Mouse (Mus musculus) cerebellum, adult 8-10 months (tissue): ENCODE measurements at regions not wholly inside any gene's neighbourhood (a gene's known extent, or its start where the extent isn't known, plus 50 kb on each side); places are given as distances from the start of the nearest gene placed in this dataset.

Experiments
- DNase-seq: peaks from one replicate; pipeline ENCODE4 v3.0.0; 2022

DNA sequence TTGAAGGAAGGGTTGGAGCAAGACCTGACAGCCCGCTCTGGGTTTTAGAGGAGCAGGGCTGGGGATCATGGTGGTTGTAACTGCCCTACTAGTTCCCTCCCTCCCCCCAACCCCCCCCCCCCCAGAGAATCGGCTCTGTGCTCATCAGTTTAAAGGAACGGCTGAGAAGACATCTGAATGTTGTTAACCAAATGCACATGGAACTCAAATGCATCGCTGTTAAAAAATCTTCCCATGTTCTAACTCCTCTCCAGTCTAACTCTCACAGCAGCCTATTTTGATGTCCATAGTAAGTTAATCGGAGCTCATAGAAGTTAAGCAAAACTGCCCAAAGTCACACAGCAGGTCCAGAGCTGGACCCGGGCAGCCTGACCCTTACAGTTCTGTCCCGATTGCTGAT is 143.1 kb downstream of the Vegfa start:
- no peak for DNase-seq

DNA sequence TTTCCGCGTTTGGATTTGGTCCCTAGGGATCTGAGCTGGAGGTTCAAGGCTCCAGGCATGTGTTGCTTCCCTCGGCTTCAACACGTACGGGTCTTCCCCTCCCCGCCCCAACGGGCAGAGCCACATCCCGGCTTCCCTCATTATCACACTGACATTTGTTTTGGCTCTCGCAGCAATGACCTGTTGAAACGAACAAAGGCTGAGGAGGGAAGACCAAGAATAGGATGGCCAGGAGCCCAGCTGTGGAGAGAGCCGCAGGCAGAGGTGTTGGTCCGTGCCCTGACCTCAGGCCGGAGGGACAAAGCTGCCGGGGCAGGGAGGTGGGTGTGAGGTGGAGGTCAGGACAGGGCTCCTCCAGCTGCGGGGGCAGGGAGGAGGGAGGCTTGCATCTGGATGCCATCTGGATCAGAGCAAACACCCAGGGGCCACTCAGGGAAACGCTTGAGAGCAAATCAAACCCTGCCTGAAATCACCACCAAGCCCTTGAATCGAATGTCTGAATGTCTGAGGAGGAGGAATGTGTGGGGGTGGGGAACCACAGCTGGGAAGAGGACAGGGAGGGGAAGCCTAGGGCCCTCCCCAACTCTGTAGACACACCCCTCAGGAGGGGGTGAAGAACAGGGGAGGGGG is 145.6 kb downstream of the Vegfa start:
- DNase-seq, result no peak

DNA sequence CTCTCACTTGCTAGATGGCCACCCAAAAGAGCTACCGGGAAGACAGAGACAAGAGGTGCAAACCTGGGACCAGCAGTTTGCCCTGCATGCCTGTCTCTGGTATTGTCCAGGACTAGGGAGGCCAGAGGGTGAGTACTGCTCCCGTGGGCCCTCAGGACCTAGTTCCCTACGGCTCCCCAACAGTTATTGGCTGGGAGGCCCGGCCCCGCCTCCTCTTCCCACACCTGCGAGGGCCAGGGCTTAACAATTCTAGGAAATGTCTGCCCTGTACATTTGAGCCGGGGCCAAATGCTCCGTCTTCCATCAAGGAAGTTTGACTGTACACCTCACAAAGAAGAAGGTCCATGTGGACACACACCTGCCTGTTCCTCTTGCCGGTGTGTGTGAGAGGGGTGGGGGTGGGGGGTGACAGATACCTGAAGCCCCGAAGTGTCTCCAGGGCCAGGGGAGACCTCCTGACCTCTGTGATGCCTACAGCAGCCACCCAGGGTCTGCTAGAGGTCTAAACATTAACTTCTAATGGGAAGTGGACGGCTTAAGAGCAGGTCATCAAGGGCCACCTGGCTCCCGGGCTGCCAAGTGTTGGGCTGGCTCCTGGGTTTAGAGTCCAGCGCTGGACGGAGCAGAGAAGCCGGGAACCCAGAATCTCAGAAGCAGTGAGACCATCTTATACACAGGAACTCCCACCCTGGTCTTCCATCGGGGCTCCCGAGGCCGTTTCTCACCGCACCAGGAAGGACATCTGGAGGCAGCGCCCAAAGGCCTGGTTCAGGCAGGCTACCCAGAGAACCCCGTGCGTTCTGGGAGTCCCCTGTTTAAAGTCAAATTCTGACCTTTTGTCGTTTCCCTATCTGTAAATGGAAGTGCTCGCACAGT is 146.5 kb downstream of the Vegfa start:
- no peak for DNase-seq

DNA sequence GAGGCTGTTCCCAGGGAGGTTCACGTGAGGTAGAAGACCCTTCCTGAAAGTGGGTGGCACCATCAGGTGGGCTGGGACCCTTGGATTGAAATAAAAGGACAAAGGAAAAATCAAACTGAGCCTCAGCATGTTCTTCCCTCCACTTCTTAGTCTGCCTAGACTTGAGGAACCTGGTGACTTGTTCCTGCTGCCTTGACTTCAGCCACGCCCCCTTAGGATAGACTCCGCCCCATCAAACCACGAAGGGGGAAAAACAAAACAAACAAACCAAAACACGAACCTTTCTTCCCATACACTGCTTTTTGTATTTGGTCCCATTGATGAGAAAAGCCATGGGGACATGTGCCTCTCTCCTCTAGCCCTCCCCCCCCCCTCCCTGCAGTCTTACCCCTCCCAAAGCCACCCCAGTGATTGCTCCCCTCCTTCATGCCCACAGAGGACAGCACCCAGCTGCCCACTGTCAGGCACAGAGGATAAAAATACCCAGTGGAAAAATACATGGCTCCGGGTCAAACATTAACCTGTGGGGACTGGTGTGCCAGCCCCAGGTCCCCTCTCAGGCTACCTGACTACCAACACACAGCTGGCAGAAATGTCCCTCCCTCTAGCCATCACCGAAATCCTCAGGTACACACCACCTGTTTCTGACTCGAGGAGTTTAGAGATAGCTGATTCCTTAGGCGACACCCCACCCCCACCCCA is 148.0 kb downstream of the Vegfa start:
- no peak for DNase-seq

DNA sequence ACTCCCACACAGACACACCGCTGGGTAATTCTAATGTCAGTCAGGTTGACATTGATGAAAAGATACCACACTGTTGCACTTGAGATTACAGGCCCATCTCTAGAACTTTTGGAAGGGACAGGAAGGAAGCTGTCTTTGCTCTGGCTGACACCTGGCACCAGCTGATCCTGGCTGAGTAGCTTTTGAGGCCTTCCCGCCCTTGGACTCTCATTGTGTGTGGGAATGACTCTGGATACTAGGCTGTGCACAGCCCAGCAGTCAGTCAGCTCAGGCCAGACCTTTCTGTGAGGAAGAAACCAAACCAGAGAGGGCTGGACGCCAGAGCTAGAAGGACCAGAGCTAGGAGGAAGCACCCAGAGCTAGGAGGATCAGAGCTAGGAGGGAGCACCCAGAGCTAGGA is 149.0 kb upstream of the 1600014C23Rik start:
- no peak for DNase-seq

DNA sequence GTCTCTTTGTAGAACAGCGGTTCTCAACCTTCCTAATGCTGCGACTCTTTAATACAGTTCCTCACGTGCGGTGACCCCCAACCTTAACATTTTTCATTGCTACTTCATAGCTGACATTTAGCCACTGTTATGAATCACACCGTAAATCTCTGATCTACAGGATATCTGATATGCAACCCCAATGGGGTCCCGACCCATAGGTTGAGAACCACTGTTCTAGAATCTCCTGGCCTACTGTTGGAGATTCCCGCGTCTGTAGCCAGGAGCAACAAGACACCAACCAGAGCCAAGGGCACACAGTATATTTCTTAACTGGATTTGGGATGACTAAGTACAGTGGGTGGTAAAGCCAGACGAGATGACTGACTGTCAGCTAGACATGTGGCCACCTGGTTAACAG is 147.6 kb upstream of the 1600014C23Rik start:
- no peak for DNase-seq

DNA sequence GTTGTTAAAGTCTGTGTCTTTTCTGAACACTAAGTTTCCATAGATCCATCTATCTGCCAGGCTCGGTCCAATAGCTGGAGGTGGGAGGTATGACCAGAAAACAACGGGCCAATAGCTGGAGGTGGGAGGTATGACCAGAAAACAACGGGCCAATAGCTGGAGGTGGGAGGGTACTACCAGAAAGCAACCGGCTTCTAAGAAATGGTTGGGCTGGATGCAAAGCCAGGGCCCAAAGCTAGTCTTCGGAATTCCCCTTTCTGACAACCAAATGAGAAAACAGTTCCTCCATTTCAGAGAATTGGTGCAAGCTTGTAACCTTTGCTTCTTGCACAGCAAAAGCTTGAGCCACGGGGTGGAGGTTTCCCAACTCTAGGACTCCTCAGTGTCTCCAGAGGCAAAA is 147.1 kb upstream of the 1600014C23Rik start:
- DNase-seq, result no peak

DNA sequence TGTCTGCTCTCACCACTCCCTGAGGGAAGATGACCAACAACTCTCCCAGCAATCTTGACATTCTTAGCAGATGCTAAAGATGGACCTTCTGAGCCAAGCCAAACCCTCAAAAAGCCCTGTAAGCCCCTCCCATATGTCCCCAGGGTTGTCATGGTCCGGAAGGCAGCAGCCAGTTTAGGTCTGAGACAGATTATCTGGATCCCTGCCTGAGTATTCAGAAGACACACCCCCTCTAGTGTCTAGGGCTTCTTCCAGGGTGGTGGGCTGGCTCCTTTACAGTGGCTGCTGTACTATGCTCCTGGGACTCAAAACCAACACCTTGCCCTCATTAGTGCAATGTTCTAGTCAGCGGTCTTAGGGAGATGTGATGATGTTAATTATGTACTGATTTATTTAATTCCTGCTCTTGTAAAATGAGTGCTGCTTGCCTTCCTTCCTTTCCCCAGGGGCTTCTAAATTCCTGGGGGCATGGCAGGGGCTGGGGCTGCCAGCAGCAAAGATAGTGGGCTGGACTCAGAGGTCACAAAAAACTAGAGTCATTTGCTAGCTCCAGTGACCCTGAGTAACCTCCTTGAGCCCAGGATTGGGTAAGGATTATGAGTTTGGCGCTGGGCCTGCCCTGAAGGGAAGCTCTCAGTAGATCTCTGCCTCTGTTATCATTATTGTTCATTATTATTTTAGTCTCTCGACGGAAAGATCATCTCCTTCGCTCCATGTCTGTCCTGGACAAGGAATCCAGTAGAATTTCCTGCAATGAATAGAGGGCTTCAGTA is 146.0 kb upstream of the 1600014C23Rik start:
- DNase-seq, result no peak

DNA sequence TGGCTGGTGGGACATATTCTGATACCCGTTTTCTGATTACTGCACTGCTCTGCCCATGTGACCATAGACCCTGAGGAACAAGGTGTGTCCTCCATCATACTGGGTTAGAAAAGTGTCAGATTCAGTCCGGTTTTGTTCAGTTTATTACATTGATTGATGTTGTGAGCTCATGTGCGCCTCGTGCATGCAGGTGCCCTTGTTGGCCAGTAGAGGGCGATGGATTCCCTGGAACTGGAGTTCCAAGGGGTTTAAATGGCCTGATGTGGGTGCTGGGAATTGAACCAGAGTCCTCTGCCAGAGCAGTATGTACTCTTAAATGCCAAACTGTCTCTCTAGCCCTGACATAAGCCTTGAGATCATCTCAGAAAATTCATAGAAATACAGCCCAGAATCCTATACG is 144.8 kb upstream of the 1600014C23Rik start:
- DNase-seq, result no peak

DNA sequence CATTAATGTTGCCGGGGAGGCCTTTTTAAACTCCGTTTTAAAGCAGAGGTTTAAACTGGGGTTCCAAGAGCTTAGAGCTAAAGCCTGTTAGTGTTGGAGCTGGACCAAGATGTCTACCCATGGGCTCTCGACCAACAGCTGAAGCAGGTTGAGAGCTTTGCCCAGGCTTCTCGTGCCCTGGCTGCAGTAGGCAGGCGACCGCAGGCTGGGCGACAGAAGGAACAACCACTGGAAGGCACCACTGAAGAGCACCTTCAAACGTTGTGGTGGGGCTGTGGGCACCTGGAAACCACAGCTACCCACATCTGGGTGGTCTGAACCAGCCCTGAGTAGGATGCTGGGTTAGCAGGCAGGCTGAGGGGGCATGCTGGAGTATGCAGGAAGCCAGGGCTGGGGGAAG is 141.7 kb upstream of the 1600014C23Rik start:
- DNase-seq, result no peak

DNA sequence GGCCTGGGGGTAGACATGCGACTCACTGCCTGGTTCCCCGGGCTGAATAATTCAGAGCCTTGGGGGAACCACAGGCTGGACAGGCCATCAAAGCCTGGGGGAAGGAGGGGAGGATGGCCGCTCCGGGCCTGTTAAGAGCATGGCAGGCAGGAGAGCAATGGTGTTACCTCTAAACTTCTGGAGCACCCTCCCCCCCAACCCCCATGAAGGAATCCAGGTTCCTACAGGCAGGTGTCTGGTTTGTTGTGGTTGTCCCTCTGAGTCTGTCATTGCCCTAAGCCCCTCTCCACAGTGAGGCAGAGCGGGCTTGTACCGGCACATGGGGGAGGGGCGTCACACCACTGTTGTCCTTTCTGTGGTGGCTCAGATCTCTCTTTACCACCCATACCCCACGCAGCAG is 140.4 kb upstream of the 1600014C23Rik start:
- no peak for DNase-seq

DNA sequence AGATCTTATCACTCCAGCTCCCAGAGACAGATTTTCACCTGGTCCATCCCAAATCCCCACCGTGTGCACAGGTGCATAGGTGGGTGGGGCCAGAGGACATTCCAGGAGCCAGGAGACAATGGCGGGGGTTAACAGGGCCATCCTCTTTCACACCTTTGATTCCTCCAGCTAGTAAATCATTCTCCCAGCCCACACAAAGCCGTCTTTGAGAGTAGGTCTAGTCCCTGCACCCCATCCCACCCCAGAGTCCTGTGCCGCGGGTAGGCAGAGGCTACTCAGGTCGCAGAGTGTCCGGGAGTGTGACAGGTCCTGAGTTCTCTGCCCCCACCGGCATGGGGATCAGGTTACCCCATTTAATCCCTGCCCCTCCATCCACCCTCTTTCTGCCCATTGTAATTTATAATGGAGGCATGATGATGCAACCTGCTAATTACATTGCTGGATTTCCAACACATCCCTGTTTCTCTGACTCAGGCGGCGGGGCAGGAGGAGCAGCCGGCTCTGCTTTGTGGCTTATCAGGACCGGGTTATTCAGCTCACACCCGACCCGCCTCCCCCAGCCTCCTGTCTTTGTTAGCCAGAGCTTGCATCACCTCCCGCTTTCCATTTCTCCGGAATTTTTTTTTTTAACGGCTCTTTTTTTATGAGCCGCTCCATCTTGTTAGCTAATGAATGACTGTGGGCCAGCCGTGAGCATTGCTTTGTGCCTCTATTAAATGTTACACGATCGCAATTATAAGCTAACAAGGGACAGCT is 139.7 kb upstream of the 1600014C23Rik start:
- DNase-seq, result no peak

DNA sequence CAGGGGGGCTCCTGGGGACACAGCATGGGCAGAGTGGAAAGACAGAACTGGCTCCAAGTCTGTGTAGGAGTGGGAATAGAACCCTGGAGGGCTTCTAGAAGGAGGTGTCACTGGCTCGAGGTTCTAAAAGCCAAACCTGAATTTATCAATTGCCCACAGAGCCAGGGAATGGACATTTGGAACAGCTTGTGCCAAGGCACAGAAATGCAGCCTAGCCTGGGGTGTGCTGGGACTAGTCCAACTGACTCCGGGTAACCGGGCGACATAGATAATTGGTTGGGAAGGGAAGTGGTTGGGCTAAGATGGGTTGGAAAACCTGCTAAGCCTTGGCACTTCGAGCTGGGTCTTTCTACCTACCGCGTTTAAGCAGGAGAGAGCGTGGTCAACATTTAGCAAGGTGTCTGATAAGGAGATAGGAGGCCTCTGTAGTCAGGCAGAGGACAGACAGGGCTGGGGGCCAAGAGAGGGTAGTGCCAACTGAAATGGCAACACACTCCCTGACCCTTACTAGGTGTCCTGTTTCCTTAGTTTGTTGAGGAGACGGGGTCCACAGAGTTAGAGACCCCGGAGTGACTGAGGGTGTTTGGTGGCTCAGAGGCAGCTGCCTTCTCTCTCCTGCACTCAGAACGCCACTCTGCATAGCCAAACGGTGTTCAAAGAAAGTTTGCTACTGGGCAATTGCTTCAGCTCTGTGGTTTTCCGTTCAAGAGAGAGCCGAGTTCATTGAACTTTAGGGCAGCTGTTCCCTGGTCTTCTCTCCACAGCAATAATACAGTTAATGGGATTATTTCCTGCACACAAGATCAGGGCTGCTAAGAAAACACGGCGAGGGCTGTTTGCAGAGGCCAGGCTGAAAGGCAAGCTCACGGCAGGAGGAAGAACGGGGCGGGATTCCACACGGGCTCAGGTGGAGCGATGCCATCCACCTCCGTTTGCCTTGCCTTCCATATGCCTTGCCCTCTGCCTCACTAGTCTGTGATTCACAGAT is 138.3 kb upstream of the 1600014C23Rik start:
- DNase-seq, result no peak

DNA sequence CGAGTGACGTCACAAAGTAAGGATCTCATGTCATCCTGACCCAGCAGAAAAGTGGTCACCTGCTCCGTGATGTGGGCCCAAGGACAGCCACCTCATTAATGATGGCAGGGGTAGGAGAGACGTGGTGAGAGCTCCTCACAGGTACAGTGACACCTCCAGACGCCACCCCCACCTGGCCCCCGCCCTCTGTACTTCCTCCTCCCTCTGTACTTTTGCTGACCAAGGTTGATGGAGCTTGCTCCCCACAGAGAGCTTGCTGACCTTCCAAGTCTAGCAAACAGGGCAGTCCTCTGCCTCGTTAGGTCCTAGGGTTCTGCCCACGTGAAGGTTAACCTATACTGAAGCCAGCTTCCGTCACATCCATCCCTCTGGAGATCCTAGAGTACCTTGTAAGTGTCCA is 137.4 kb upstream of the 1600014C23Rik start:
- DNase-seq, result no peak

DNA sequence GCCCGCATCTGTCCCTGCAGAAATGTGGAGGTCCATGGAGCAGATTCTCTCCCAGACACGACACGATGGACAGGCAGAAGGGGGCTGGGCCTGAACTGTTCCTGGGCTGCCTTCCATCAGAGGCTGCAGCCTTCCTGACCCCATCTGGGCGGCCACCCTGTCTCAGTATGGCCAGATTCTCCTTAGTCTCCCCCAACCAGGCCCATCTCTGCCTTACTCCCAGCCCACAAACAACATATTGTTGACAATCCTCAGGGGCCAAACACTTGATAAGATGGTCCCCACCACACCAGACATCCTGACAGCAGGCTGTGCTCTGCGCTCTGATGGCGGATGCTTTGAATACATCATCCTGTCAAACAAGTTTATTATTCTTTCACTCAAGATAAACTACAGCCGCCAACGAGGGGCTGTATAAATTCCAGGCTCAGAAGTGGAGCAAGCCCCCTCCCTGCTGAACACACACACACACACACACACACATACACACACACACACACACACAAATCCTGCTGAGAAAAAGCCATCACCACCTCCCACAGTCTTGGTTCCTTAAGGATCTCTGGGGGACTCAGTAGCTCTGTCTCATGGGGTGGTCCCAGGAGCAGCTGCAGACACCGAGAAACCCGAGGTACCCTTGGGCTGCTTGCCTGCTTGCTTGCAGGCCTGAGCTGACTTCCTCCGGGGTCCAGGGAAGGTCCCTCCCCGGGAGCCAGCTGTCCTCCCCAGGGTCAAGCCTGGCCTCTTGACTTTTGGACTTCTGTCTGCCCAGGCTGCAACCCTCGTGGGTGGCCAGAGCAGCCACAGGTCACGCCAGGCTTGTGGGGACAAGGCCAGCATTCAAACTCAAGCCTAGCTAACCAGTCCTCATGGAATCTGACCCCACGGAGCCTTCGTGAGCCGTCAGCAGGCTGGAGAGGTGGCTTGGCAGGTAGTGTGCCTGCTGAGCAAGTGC is 135.6 kb upstream of the 1600014C23Rik start:
- no peak for DNase-seq

DNA sequence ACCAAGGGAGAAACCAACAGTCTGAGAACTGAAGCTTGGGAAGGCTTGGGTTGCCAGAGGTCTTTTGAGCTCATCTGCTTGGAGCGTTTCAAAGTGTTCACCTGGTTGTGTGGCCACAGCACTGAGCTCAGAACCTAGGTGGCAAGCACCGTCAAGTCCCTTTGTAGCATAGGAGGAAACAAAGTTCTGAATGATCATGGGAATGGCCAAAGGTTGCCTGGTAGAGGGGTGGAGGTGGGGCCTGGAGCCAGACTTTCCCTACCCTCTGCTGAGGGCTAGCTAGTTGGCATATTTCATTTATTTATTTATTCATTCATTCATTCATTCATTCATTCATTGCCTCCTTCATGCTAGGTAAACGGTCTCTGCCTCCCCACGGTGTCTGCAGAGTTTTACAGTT is 134.9 kb upstream of the 1600014C23Rik start:
- DNase-seq, result no peak

DNA sequence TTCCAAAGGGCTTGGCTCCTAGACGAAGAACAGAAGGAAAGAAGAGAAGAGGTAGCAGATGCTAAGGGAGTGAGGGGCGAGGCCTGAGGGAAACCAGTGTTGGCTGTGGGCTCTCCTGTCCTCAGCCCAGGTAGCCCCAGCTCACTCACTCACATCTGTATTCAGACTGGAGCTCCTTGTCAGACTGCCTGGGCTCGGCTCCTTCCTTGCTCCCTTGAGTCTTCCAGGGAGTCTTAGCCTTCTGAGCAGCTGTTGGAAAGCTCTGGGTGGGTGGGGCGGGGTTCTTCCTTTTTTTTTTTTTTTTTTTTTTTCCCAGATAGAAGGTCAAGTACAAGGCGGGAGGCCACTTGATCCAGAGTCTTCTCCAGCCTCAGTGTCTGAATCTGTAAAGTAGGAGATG is 134.1 kb upstream of the 1600014C23Rik start:
- DNase-seq, result no peak

DNA sequence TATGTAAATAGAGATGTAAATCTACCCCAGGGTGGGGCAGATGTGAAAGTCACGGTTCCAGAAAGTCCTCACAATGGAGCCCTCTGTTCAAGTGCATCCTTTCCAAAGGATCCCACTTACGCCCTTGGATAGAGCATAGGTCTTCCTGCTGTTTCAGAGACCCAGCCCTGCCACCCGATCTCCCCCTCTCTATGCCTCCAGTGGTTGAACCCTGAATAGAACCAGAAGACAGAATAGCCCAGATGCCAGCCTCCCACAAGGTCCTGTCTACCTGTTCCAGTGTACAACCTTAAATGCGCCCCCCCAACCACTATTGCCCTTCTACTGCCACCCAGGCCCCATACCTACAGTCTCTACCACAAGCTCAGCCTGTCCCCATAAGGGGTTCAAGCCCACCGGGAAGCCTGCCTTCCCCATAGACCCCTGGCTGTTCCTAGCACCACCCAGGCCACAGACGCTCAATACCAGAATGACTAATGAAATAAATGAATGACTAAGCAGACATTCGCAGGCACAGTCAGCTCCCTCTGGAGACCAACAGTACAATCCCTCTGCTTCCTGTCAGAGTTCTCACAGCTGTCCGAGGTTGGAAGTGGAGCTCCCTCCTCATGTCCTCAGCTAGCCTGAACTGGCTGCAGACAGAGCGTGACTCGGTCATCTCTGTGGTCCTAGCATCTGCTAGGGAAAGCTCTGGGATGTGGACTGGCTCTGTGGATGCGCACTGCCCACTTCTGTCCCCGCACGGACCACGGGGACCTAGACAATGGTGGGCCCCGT is 133.4 kb upstream of the 1600014C23Rik start:
- no peak for DNase-seq

DNA sequence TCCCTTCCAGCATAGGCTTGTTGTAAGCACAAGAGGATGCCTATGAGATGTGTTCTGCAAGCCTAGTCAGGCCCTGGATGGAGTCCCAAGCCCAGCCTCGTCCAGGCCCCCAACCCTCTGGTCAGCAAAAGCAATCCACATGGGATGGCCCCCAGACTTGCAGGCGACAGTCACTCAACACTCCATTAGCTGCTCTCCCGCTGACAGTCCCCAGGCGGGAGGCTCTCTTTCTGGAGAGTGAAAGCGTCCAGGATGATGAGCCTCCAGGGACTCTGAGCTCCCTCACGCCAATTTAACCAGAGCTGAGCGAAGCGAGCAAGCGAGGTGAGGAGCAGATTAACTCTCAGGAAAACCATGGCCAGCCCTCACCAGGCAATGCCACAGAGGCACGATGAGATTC is 132.7 kb upstream of the 1600014C23Rik start:
- no peak for DNase-seq
